21 mouse cellular contexts compared by ENCODE assay signal in genomic region chr9:105633961-105634360, GRCm38 (mm10). TPM values are rescaled to one million over a fixed set of nuclear protein-coding genes. Genes with fewer than 3 reads are reported as not detected.
A peak's percentile ranks its signal among the peaks of the same experiment; 100 is the strongest.
DNase-seq lines count a peak whose midpoint lies in the region; ATAC-seq lines count a peak whose summit lies in the region.
"Had no signal": no experiment of that assay in that cellular context is flagged by ENCODE, and none has a peak within 500 bp of the region (broad histone marks: within the 10 kb centered on the region; RNA-seq: fewer than 3 reads in every experiment).

No protein-coding gene starts in this region.

- intact Hi-C loops in left cerebral cortex, postnatal 4 days (cut with DNase I) = no loop called here

- peak; percentile 84 for ATAC-seq in frontal cortex, adult (ENCODE audit: low TSS enrichment)
- ATAC-seq: forebrain, postnatal 0 days; hindbrain, embryonic 16.5 days; midbrain, embryonic 15.5 days; Patski had no signal

- no peak for DNase-seq in frontal cortex, postnatal 14 days (ENCODE audit: low spot score in 2 of 2)
- peak; percentile 32 to 38 for DNase-seq in left cerebral cortex, adult 18-20 months (ENCODE audit: low spot score in 2 of 2)
- DNase-seq in left cerebral cortex, postnatal 4 days = no peak
- DNase-seq in adipocyte (ENCODE audit: low spot score) = peak; percentile 71
- DNase-seq in telencephalon, adult 2 months (ENCODE audit: low read depth, low spot score) = peak; percentile 43
- DNase-seq in cerebellum, adult 9-11 months = no peak
- DNase-seq: adrenal gland, postnatal 14 days; cerebellum, adult 2 months; cerebellum, postnatal 25 days; forebrain, postnatal 0 days; gastrocnemius, postnatal 10 days; kidney, adult 18-20 months; kidney, postnatal 25 days; retina, postnatal 1 day; spleen, adult 18-20 months; thymus, adult 2 months; thymus, postnatal 4 days had no signal

RNA-seq across cellular contexts. Expression of gene Pik3r4, which starts 8.8 kb away (rescaled TPM):
- 10 to 100 TPM; 41.2 to 47.9 TPM for total RNA-seq in left cerebral cortex, adult 18-20 months (2021)
- total RNA-seq in left cerebral cortex, postnatal 4 days (2021) = 10 to 100 TPM; 33.7 to 36.6 TPM

Comparison
In these comparisons a context has a peak if more than half of its experiments do, and no peak if none do; other contexts are left out.
1. DNase-seq: peak in left cerebral cortex, adult 18-20 months (2 of 2), adipocyte (single experiment) and telencephalon, adult 2 months (single experiment); none in frontal cortex, postnatal 14 days (0 of 2), left cerebral cortex, postnatal 4 days (single experiment) and cerebellum, adult 9-11 months (single experiment).